Mouse (Mus musculus) MEL (cell line): ENCODE results near the gene Nxph3. TPM values are rescaled to one million over a fixed set of nuclear protein-coding genes. Genes with fewer than 3 reads are reported as not detected.

Source experiments
- DNase-seq: peaks from one replicate; pipeline ENCODE4 v3.0.0; 2011; ENCODE audit warnings: low read depth, low spot score
- H3K27ac ChIP-seq: 2 replicates; pipeline ENCODE4 v1.5.1; 2012; ENCODE audit warnings: low read depth, mild to moderate bottlenecking, control low read depth, low read length, moderate library complexity; ENCODE audit not compliant: control insufficient read depth
- H3K27me3 ChIP-seq, 2 experiments: fragments of 150-350 bp in 1 of 2; sonication (generic) in 1 of 2; 2 replicates each; pipeline ENCODE4 v1.6.1; 2012; ENCODE audit warnings: low read length in 2 of 2, mild to moderate bottlenecking in 2 of 2, improper control_type of control experiment in 1 of 2, moderate library complexity in 1 of 2; ENCODE audit not compliant: insufficient read depth in 2 of 2, control insufficient read depth in 1 of 2
- H3K36me3 ChIP-seq, 2 experiments: 2 replicates each; pipeline ENCODE4 v1.6.1; 2012 to 2014; ENCODE audit warnings: low read length in 2 of 2, improper control_type of control experiment in 1 of 2, inconsistent platforms in 1 of 2, mild to moderate bottlenecking in 1 of 2; ENCODE audit not compliant: insufficient read depth in 2 of 2, control insufficient read depth in 1 of 2
- H3K4me1 ChIP-seq, 2 experiments: fragments of 150-350 bp in 1 of 2; sonication (generic) in 1 of 2; 2 replicates each; pipeline ENCODE4 v1.6.1; 2012; ENCODE audit warnings: low read length in 2 of 2, improper control_type of control experiment in 1 of 2, mild to moderate bottlenecking in 1 of 2; ENCODE audit not compliant: insufficient read depth in 2 of 2, control insufficient read depth in 1 of 2
- H3K4me3 ChIP-seq, 2 experiments: fragments of 150-350 bp in 1 of 2; sonication (generic) in 1 of 2; 2 replicates each; pipeline ENCODE4 v1.5.1; 2012; ENCODE audit warnings: low read depth in 2 of 2, low read length in 2 of 2, mild to moderate bottlenecking in 2 of 2, moderate library complexity in 2 of 2, control low read depth in 1 of 2, improper control_type of control experiment in 1 of 2; ENCODE audit not compliant: control insufficient read depth in 1 of 2, insufficient read depth in 1 of 2
- H3K79me2 ChIP-seq: 2 replicates; pipeline ENCODE4 v1.6.1; 2012; ENCODE audit warnings: mild to moderate bottlenecking, low read length, moderate library complexity; ENCODE audit not compliant: control insufficient read depth, poor library complexity, insufficient read depth
- H3K9ac ChIP-seq: 2 replicates; pipeline ENCODE4 v1.6.1; 2012; ENCODE audit warnings: low read depth, mild to moderate bottlenecking, control low read depth, low read length, moderate library complexity; ENCODE audit not compliant: control insufficient read depth, poor library complexity, severe bottlenecking
- H3K9me3 ChIP-seq: fragments of 150-350 bp; sonication (generic); replicated peaks from 2 replicates; pipeline ENCODE4 v1.6.1; 2012; ENCODE audit warnings: mild to moderate bottlenecking, low read length, improper control_type of control experiment, moderate library complexity; ENCODE audit not compliant: insufficient read depth
- BHLHE40 ChIP-seq: IDR thresholded peaks from 2 replicates; pipeline ENCODE4 v1.6.1; 2012; ENCODE audit warnings: low read depth, mild to moderate bottlenecking, inconsistent platforms, low read length, improper control_type of control experiment, borderline replicate concordance
- CHD2 ChIP-seq: IDR thresholded peaks from 2 replicates; pipeline ENCODE4 v1.6.1; 2011; ENCODE audit warnings: low read length, improper control_type of control experiment
- CTCF ChIP-seq, 3 experiments: IDR thresholded peaks in 2 of 3; conservative IDR thresholded peaks in 1 of 3; 2 replicates each; pipeline ENCODE4 v1.5.1; 2011 to 2012; ENCODE audit warnings: low read length in 3 of 3, low read depth in 2 of 3, mild to moderate bottlenecking in 2 of 3, improper control_type of control experiment in 1 of 3, inconsistent platforms in 1 of 3, mixed read lengths in 1 of 3, moderate library complexity in 1 of 3; ENCODE audit not compliant: control insufficient read depth in 1 of 3, insufficient read depth in 1 of 3, poor library complexity in 1 of 3, severe bottlenecking in 1 of 3
- E2F4 ChIP-seq: IDR thresholded peaks from 2 replicates; pipeline ENCODE4 v1.6.1; 2011; ENCODE audit warnings: low read depth, low read length, improper control_type of control experiment, borderline replicate concordance
- ELF1 ChIP-seq: IDR thresholded peaks from 2 replicates; pipeline ENCODE4 v1.6.1; 2014; ENCODE audit warnings: low read depth, mild to moderate bottlenecking, inconsistent platforms, low read length, improper control_type of control experiment, moderate library complexity
- EP300 ChIP-seq, 2 experiments: IDR thresholded peaks; 2 replicates each; pipeline ENCODE4 v1.6.1; 2011; ENCODE audit warnings: improper control_type of control experiment in 2 of 2, low read length in 2 of 2, low read depth in 1 of 2, mild to moderate bottlenecking in 1 of 2
- ETS1 ChIP-seq: IDR thresholded peaks from 2 replicates; pipeline ENCODE4 v1.6.1; 2012; ENCODE audit warnings: low read depth, mild to moderate bottlenecking, inconsistent platforms, low read length, improper control_type of control experiment, moderate library complexity
- GABPA ChIP-seq: IDR thresholded peaks from 2 replicates; pipeline ENCODE4 v1.6.1; 2012; ENCODE audit warnings: low read depth, mild to moderate bottlenecking, inconsistent platforms, low read length, improper control_type of control experiment, moderate library complexity
- HCFC1 ChIP-seq: IDR thresholded peaks from 2 replicates; pipeline ENCODE4 v1.6.1; 2012; ENCODE audit warnings: low read depth, mild to moderate bottlenecking, inconsistent platforms, low read length, improper control_type of control experiment, moderate library complexity
- MAX ChIP-seq: IDR thresholded peaks from 2 replicates; pipeline ENCODE4 v1.6.1; 2011; ENCODE audit warnings: low read length, improper control_type of control experiment
- MAZ ChIP-seq: IDR thresholded peaks from 2 replicates; pipeline ENCODE4 v1.6.1; 2012; ENCODE audit warnings: low read depth, mild to moderate bottlenecking, inconsistent platforms, low read length, improper control_type of control experiment
- MXI1 ChIP-seq: IDR thresholded peaks from 2 replicates; pipeline ENCODE4 v1.6.1; 2011; ENCODE audit warnings: mild to moderate bottlenecking, low read depth, low read length, improper control_type of control experiment
- POLR2AphosphoS5 ChIP-seq: IDR thresholded peaks from 2 replicates; pipeline ENCODE4 v1.6.1; 2012; ENCODE audit warnings: low read depth, borderline replicate concordance, mild to moderate bottlenecking, inconsistent platforms, low read length, moderate library complexity, mixed read lengths
- TBP ChIP-seq: IDR thresholded peaks from 2 replicates; pipeline ENCODE4 v1.8.0; 2011; ENCODE audit warnings: low read depth, low read length, improper control_type of control experiment
- UBTF ChIP-seq: IDR thresholded peaks from 2 replicates; pipeline ENCODE4 v1.6.1; 2012; ENCODE audit warnings: low read depth, mild to moderate bottlenecking, inconsistent platforms, low read length, improper control_type of control experiment, moderate library complexity, borderline replicate concordance; ENCODE audit not compliant: insufficient read depth
- USF2 ChIP-seq, 2 experiments: IDR thresholded peaks; 2 replicates each; pipeline ENCODE4 v1.6.1; 2011 to 2012; ENCODE audit warnings: improper control_type of control experiment in 2 of 2, low read length in 2 of 2, borderline replicate concordance in 1 of 2, inconsistent platforms in 1 of 2, low read depth in 1 of 2, mild to moderate bottlenecking in 1 of 2; ENCODE audit not compliant: insufficient read depth in 1 of 2
- ZC3H11A ChIP-seq: IDR thresholded peaks from 2 replicates; pipeline ENCODE4 v1.6.1; 2012; ENCODE audit warnings: low read depth, mild to moderate bottlenecking, inconsistent platforms, low read length, improper control_type of control experiment
- ZKSCAN1 ChIP-seq: IDR thresholded peaks from 2 replicates; pipeline ENCODE4 v1.6.1; 2012; ENCODE audit warnings: low read depth, mild to moderate bottlenecking, inconsistent platforms, low read length, improper control_type of control experiment, moderate library complexity
- ZNF384 ChIP-seq: IDR thresholded peaks from 2 replicates; pipeline ENCODE4 v1.6.1; 2012; ENCODE audit warnings: low read depth, mild to moderate bottlenecking, inconsistent platforms, low read length, improper control_type of control experiment
- polyA plus RNA-seq, 2 experiments: library from polyadenylated mRNA; stranded (reverse) in 1 of 2; unstranded in 1 of 2; fragments of >175 nt in 1 of 2; fragments of >200 nt in 1 of 2; gene quantifications; 2 replicates each; pipeline versions ENCODE4 v1.2.1 to v1.2.4; 2012; ENCODE audit warnings: low replicate concordance in 2 of 2, low read depth in 1 of 2; ENCODE audit not compliant: insufficient read length in 2 of 2, insufficient read depth in 1 of 2, missing spikeins in 1 of 2
- total RNA-seq: library from RNA; depleted of rRNA; stranded (reverse); fragments of 300-350 nt; gene quantifications from 2 replicates; pipeline ENCODE4 v1.2.3, GENCODE M21; 2012

Nxph3 gene
- total and polyA plus RNA-seq, 3 experiments: not detected

DNA sequence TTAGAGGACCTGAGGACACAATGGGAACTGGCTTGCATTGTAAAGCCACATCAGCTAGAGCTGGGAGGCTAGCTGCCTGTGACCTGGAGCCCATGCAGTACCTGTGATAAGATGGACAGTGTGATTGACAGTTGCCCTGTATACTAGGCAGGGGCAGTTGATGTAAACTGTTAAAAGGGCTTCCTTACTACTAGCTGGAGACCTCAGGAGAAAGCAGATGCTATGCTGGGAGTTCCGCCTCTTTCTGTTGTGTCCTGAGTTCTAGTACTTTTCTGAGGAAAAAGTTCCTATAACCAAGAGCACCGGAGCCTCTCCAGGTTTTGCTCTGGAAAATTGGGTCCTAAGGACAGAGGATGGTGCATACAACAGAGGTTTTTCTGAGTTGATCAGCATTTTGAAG lies 27.1 kb downstream of the Nxph3 start:
- peaks cover 0 to 18% of the 10 kb centered on the region in 2 experiments; a peak in 2 of 4 replicates for H3K36me3 ChIP-seq
- TF ChIP-seq USF2 (IDR thresholded peaks at IDR 0.05; ENCODE audit: borderline replicate concordance in 1 of 2, insufficient read depth in 1 of 2, low read depth in 1 of 2, low read length in 2 of 2): no peak
- no peak for TF ChIP-seq GABPA
- TF ChIP-seq EP300 (IDR thresholded peaks at IDR 0.05; ENCODE audit: low read depth in 1 of 2, low read length in 2 of 2): no peak
- TF ChIP-seq ZNF384: no peak
- TF ChIP-seq MXI1: no peak
- TF ChIP-seq HCFC1: no peak
- TF ChIP-seq E2F4: no peak
- TF ChIP-seq MAX: no peak
- no peak for TF ChIP-seq ZC3H11A
- H3K9me3 ChIP-seq: no peaks in the 10 kb centered on the region
- H3K27me3 ChIP-seq: no peaks in the 10 kb centered on the region
- no peak overlapping the region for H3K9ac ChIP-seq
- H3K4me3 ChIP-seq: no peak overlapping the region
- no peak for DNase-seq
- no peaks in the 10 kb centered on the region for H3K79me2 ChIP-seq
- H3K4me1 ChIP-seq: no peaks in the 10 kb centered on the region
- H3K27ac ChIP-seq: no peak overlapping the region

DNA sequence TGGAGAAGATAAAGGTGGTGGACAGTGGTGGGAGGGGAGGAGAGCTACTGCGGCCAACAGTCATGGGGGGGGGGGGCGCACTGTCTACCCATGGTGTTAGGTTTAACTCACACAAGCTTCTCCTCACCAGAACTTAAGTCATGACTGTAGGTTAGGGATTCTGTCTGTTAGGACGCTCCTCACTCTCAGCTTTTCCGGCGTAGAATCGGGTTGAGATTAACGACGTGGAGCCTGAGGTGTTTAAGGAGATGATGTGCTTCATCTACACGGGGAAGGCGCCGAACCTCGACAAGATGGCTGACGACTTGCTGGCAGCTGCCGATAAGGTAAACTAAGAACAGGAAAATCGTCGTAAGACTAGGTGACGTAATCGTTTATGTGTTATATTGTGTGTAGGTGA lies 28.7 kb downstream of the Nxph3 start:
- Histone ChIP-seq H3K9me3 (no peaks in the 10 kb centered on the region), H3K27me3 (no peaks in the 10 kb centered on the region), H3K79me2 (no peaks in the 10 kb centered on the region), H3K36me3 (peaks cover 0 to 9% of the 10 kb centered on the region in 2 experiments; a peak in 2 of 4 replicates), H3K9ac (no peak overlapping the region), H3K4me1 (no peaks in the 10 kb centered on the region)
- no peak for DNase-seq
- no peak for TF ChIP-seq TBP
- TF ChIP-seq UBTF: no peak
- TF ChIP-seq ETS1: no peak
- no peak for TF ChIP-seq CHD2
- no peak for TF ChIP-seq POLR2AphosphoS5
- TF ChIP-seq CTCF (IDR thresholded peaks at IDR 0.05 in 2 of 3, conservative IDR thresholded peaks at IDR 0.05 in 1 of 3; ENCODE audit: control insufficient read depth in 1 of 3, insufficient read depth in 1 of 3, low read depth in 2 of 3, low read length in 3 of 3, poor library complexity in 1 of 3, severe bottlenecking in 1 of 3): no peak
- TF ChIP-seq BHLHE40: no peak
- no peak for TF ChIP-seq GABPA
- no peak for TF ChIP-seq ZKSCAN1
- no peak for TF ChIP-seq MAZ
- no peak for TF ChIP-seq ELF1
- no peak for TF ChIP-seq HCFC1
- TF ChIP-seq, all 39 proteins: peak for 0
- Histone ChIP-seq H3K4me3 (no peak overlapping the region), H3K27ac (no peak overlapping the region)
